Mouse (Mus musculus) hindbrain, postnatal 0 days (tissue): ENCODE measurements around the gene Pacsin2. TPM values are rescaled to one million over a fixed set of nuclear protein-coding genes. Genes with fewer than 3 reads are reported as not detected.

Source experiments
- ATAC-seq: fragments of 200-750 bp; cut with Nextera tagmentation; 2 replicates; pipeline ENCODE4 v1.8.0; 2017; ENCODE audit warnings: mild to moderate bottlenecking, moderate TSS enrichment, moderate library complexity
- DNase-seq: peaks from one replicate; pipeline ENCODE4 v3.0.0-alpha.2; 2015; ENCODE audit warnings: low spot score
- H3K27ac ChIP-seq: fragments of 300-500 bp; sonication (generic); 2 replicates; pipeline ENCODE4 v1.5.1; 2014; ENCODE audit warnings: mild to moderate bottlenecking
- H3K27me3 ChIP-seq: fragments of 300-500 bp; sonication (generic); 2 replicates; pipeline ENCODE4 v1.6.1; 2014; ENCODE audit warnings: low read length, mixed read lengths; ENCODE audit not compliant: insufficient read depth
- H3K36me3 ChIP-seq: fragments of 300-500 bp; sonication (generic); 2 replicates; pipeline ENCODE4 v1.6.1; 2014; ENCODE audit warnings: low read length, mixed read lengths; ENCODE audit not compliant: insufficient read depth
- H3K4me1 ChIP-seq: fragments of 300-500 bp; sonication (generic); 2 replicates; pipeline ENCODE4 v1.6.1; 2014; ENCODE audit warnings: antibody characterized with exemption, low read length, mixed read lengths; ENCODE audit not compliant: insufficient read depth
- H3K4me2 ChIP-seq: fragments of 300-500 bp; sonication (generic); 2 replicates; pipeline ENCODE4 v1.6.1; 2014; ENCODE audit warnings: low read depth, mild to moderate bottlenecking, low read length, moderate library complexity, mixed read lengths
- H3K4me3 ChIP-seq: fragments of 300-500 bp; sonication (generic); 2 replicates; pipeline ENCODE4 v1.5.1; 2014; ENCODE audit warnings: low read length
- H3K9ac ChIP-seq: fragments of 300-500 bp; sonication (generic); replicated peaks from 2 replicates; pipeline ENCODE4 v1.6.1; 2014; ENCODE audit warnings: mild to moderate bottlenecking, low read length, moderate library complexity, mixed read lengths
- H3K9me3 ChIP-seq: fragments of 300-500 bp; sonication (generic); 2 replicates; pipeline ENCODE4 v1.6.1; 2016; ENCODE audit warnings: low read length, mixed read lengths
- CTCF ChIP-seq: IDR thresholded peaks from 2 replicates; pipeline ENCODE4 v1.5.1; 2016; ENCODE audit warnings: antibody characterized with exemption, control low read depth, low read depth
- WGBS: fragments of 180-500 bp; shearing (Covaris S2); extraction: QIAGEN DNeasy Blood & Tissue Kit; methylation state at CpG from one replicate; pipeline ENCODE4 v1.1.7; 2014; 5-methylcytosine and 5-hydroxymethylcytosine counted together
- polyA plus RNA-seq: library from polyadenylated mRNA; unstranded; fragments of >200 nt; fragmentation: Nextera tagmentation; extraction: Ambion mirVana; gene quantifications from 2 replicates; pipeline ENCODE4 v1.2.1, GENCODE M21; 2015
- total RNA-seq: library from RNA; depleted of rRNA; stranded (reverse); fragments of >200 nt; gene quantifications from 2 replicates; pipeline ENCODE4 v1.2.3, GENCODE M21; 2014

The Pacsin2 gene
- total and polyA plus RNA-seq, 2 experiments from 2014 or later = 19.5 to 20.0 TPM

GRCm38 (mm10) chr15:83460891-83461290 is 3.5 kb downstream of the Pacsin2 start:
- ATAC-seq = no peak
- no peaks in the 10 kb centered on the region for H3K9me3 ChIP-seq

GRCm38 (mm10) chr15:83457541-83457940 is 6.9 kb downstream of the Pacsin2 start:
- Histone ChIP-seq H3K27ac (no peak overlapping the region), H3K4me2 (no peak overlapping the region), H3K9ac (no peak overlapping the region), H3K36me3 (no peaks in the 10 kb centered on the region), H3K4me1 (no peaks in the 10 kb centered on the region), H3K27me3 (no peaks in the 10 kb centered on the region), H3K9me3 (no peaks in the 10 kb centered on the region), H3K4me3 (no peak overlapping the region)
- 93% methylated on average over 1 of the region's 1 CpGs for WGBS
- ATAC-seq (no peak), DNase-seq (no peak)
- no peak for TF ChIP-seq CTCF

More at GRCm38 (mm10) chr15:83460891-83461290, 3.5 kb downstream of the Pacsin2 start:
- H3K9ac ChIP-seq = no peak overlapping the region
- no peak for TF ChIP-seq CTCF
- H3K27me3 ChIP-seq = no peaks in the 10 kb centered on the region
- WGBS = 86% methylated on average over 3 of the region's 3 CpGs
- no peak overlapping the region for H3K27ac ChIP-seq
- no peaks in the 10 kb centered on the region for H3K36me3 ChIP-seq
- DNase-seq = no peak
- H3K4me2 ChIP-seq = no peak overlapping the region
- peaks cover 3% of the 10 kb centered on the region; the same call in 1 of the 2 replicates for H3K4me1 ChIP-seq
- H3K4me3 ChIP-seq = no peak overlapping the region

GRCm38 (mm10) chr15:83455637-83456036 is 8.8 kb downstream of the Pacsin2 start:
- Histone ChIP-seq H3K9ac (no peak overlapping the region), H3K27me3 (no peaks in the 10 kb centered on the region), H3K36me3 (no peaks in the 10 kb centered on the region), H3K4me2 (no peak overlapping the region), H3K27ac (no peak overlapping the region), H3K4me3 (no peak overlapping the region), H3K4me1 (peaks cover 5% of the 10 kb centered on the region; the same call in 1 of the 2 replicates), H3K9me3 (no peaks in the 10 kb centered on the region)
- ATAC-seq (no peak), DNase-seq (no peak)
- 90% methylated on average over 5 of the region's 5 CpGs for WGBS
- no peak for TF ChIP-seq CTCF

- Histone ChIP-seq H3K4me3 (no peak overlapping the region), H3K27me3 (no peaks in the 10 kb centered on the region), H3K36me3 (no peaks in the 10 kb centered on the region), H3K9me3 (no peaks in the 10 kb centered on the region), H3K27ac (no peak overlapping the region), H3K4me1 (peaks cover 5% of the 10 kb centered on the region; the same call in 1 of the 2 replicates), H3K4me2 (no peak overlapping the region), H3K9ac (no peak overlapping the region)
- ATAC-seq = no peak
- DNase-seq = no peak
- TF ChIP-seq CTCF = no peak
- WGBS = 78% methylated on average over 3 of the region's 3 CpGs
Measured at GRCm38 (mm10) chr15:83455034-83455433, 9.4 kb downstream of the Pacsin2 start.

DNA sequence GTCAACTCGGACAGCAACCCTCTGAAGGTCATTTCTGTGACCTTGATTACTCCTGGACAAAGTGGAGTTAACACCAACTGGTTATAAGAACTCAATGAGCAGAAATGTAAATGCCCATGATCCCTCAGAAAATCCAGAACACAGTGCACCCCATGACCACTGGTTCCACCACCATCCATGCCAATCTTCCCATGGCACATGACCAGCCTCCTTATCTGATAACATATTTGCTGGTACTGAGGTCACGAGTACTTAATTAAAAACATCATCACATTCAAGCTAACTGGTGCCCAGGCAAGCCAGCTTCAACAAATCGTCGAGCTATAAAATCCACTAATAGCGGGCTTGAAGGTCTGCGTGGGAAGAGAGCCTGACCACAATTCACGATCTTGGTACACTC is 10.0 kb downstream of the Pacsin2 start:
- no peak overlapping the region for H3K9ac ChIP-seq
- H3K4me2 ChIP-seq = no peak overlapping the region
- peaks cover 5% of the 10 kb centered on the region; the same call in 1 of the 2 replicates for H3K4me1 ChIP-seq
- no peak for TF ChIP-seq CTCF
- no peaks in the 10 kb centered on the region for H3K27me3 ChIP-seq
- H3K4me3 ChIP-seq = no peak overlapping the region
- H3K27ac ChIP-seq = no peak overlapping the region
- no peaks in the 10 kb centered on the region for H3K36me3 ChIP-seq
- no peaks in the 10 kb centered on the region for H3K9me3 ChIP-seq
- DNase-seq = no peak
- ATAC-seq = no peak
- 91% methylated on average over 7 of the region's 7 CpGs for WGBS

DNA sequence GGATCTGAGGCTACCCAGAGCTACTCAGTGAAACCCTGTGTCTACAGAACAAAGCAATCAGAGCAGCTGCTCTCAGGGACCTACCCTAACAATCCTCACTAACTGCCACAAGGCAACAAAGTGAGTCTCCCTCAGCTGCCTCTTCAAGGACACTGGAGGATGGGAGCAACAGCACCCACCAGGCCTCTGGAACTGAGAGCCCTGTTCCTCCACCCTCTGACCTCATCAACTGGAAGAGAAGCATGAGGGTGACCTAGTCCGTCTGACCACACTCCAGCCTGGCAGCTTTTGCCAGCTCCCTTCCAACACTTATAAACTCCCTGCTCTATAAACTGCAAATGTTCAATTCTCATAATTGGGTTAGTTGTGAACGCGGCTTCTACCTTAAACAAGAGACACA is 10.5 kb downstream of the Pacsin2 start:
- peaks cover 5% of the 10 kb centered on the region; the same call in 1 of the 2 replicates for H3K4me1 ChIP-seq
- H3K36me3 ChIP-seq = no peaks in the 10 kb centered on the region
- H3K9me3 ChIP-seq = no peaks in the 10 kb centered on the region
- ATAC-seq (no peak), DNase-seq (no peak)
- 79% methylated on average over 3 of the region's 3 CpGs for WGBS
- no peak overlapping the region for H3K27ac ChIP-seq
- no peak overlapping the region for H3K4me3 ChIP-seq
- no peaks in the 10 kb centered on the region for H3K27me3 ChIP-seq
- H3K9ac ChIP-seq = no peak overlapping the region
- no peak overlapping the region for H3K4me2 ChIP-seq
- no peak for TF ChIP-seq CTCF

- WGBS = 85% methylated on average over 7 of the region's 7 CpGs
- H3K27me3 ChIP-seq = no peaks in the 10 kb centered on the region
- H3K9me3 ChIP-seq = no peaks in the 10 kb centered on the region
- no peak overlapping the region for H3K9ac ChIP-seq
- no peak for DNase-seq
- H3K4me1 ChIP-seq = peaks cover 5% of the 10 kb centered on the region; the same call in 1 of the 2 replicates
- H3K36me3 ChIP-seq = no peaks in the 10 kb centered on the region
- no peak for ATAC-seq
- peak overlapping the region; percentile 54 for H3K27ac ChIP-seq
- H3K4me3 ChIP-seq = no peak overlapping the region
- no peak for TF ChIP-seq CTCF
- H3K4me2 ChIP-seq = no peak overlapping the region
Measured at GRCm38 (mm10) chr15:83452219-83452760, 12.1 kb downstream of the Pacsin2 start.
